Mouse (Mus musculus): ENCODE results near the gene Adam8.

The Adam8 gene

DNA sequence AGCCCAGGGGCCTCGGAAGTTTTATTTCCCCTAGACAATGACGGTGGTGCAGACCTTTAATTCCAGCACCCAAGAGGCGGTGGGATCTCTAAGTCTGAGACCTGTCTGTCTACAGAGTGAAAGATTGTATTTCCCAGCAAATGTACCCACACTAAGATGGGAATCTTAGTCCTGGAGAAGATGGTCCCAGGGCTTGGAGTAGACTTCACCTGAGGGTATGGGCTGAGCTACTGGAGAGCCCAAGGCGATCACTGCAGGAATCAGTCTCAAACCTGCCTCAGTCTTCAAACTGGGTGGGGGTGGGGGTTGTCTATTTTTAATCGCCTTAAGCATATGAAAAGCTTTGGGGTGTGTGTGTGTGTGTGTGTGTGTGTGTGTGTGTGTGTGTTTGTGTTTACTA is 46.3 kb downstream of the Adam8 start:
- DNase-seq (ENCODE audit: low read depth, low spot score) = no peak

DNA sequence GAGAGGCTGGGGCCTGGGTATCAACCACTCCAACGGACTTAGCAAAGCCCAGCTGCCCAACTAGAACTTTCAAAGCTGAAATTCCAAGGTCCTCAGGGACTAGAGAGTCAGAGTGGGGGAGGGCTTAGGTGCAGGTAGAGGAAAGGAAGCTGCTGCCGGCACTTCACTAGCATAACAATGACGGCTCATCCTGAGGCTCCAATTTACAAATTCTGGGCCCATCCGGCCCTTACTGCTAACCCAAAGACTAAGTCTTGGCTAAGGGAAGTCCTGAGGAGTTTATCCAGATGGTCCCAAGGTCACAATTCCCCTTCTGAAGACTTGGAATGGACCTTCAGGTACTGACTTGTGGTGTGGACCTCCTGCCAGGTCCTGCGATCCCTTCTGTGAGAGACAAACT is 46.8 kb downstream of the Adam8 start:
- no peak for DNase-seq (ENCODE audit: low read depth, low spot score)

DNA sequence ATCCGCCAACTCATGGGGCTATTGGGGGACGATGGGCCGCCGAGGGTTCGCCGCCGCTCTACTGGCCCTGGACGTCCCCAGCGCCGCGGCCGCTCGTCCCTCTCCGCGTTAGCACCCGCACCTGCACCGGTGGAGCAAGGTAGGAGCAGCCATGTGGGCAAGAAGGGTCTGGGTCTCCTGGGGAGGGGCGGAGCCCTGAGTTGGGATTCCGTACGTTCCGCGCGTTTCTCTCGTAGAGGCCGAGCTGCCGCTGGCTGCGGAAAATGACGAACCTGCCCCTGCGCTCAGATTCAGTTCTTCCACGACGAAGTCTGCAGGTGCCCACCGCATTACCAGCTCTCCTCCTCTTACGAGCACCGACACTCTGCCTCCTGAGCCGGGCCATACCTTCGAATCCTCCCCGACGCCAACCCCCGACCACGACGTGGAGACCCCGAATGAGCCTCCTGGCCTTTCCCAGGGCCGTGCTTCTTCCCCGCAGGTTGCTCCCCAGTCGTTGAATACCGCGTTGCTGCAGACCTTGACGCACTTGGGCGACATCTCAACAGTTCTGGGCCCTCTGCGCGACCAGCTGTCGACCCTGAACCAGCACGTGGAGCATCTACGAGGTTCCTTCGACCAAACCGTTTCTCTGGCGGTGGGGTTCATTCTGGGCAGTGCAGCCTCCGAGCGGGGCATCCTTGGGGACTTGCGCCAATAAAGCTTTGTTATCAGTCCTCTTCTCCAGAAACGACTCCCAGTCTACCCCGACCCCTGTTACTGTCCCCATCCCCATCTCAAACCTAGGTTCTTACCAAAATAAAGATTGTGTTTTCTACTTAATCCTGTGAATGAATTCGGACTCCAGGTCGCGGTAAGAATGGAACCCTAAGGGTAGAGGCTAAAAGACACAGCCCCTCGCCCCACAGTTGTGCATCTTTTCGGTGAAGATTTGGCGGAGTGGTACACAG is 47.8 kb downstream of the Adam8 start:
- DNase-seq (ENCODE audit: low read depth, low spot score) = no peak

DNA sequence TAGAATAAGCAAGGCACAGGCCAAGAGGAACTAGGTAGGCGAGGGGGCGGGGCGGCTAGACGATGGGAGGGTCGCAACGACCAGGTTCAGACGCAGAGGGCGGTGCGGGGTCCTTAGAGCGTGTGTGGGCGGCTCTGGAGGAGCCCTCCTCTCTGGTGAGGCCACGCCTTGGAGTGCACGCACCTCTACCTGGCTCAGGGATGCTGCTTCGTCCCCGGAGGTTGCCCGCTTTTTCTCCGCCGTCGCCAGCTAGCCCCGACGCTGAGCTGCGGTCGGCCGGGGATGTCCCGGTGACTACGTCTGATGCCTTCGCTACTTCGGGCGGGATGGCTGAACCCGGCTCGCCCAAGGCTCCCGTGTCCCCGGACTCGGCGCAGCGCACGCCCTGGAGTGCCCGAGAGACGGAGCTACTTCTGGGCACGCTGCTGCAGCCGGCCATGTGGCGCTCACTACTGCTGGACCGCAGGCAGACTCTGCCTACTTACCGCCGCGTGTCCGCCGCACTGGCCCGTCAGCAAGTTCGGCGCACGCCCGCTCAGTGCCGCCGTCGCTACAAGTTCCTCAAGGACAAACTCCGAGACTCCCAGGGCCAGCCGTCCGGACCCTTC is 48.6 kb downstream of the Adam8 start, which contains the start of gene Utf1:
Gene Utf1, plus strand, starts transcription at position 116 of the 608 bp plus-strand sequence.
- DNase-seq (ENCODE audit: low read depth, low spot score) = peak; percentile 87

DNA sequence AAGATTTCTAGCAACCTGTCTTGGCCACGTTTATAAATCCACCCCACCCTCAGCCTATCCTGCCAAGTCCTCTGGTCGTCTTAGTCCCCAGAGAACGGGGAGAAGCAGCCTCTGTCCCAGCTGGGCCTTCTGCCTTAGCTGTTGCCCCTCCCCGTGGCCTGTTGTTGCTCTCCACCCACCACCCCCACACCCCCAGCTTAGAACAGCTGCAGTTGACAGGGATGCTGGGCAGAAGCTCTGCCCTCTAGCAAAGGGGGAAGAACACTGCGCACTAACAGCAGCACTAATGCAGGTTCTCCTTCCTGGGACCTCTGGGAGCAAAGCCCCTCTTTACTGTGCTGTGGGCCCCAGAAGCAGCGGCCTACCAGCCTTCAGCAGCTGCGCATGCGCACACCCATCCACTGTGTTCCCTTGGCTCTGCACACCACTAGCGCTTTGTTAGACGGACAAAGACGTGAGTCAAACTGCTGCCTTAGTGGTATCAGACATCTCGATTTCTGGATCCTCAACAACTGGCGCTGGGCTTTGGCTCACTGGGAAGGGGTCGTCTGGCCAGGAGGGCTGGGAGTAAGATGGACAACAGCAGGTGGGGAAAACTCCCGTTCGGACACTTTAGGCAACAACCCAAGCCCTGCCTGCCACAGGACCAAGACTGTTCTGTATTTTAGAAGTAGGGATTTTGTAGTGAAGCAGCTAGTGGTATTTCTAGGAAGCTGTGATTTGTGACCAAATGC is 51.7 kb downstream of the Adam8 start:
- no peak for DNase-seq (ENCODE audit: low read depth, low spot score)

DNA sequence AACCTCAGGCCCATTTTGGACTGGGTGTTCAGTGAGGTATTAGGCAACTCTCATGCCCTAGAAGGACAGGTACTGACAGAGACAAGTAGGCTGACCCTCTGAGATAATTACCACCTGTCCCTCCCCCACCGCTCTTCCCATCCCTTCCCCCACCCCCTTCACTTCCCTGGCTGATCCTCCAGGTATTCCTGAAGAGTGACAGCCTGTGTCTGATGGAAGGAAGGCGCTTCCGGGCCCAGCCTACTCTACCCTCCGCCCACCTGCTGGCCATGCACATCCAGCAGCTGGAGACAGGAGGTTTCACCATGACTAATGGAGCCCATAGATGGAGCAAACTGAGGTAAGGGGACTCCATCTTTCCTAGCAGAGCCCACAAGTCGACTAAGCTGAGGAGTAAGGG is 54.6 kb downstream of the Adam8 start:
- no peak for DNase-seq (ENCODE audit: low read depth, low spot score)

DNA sequence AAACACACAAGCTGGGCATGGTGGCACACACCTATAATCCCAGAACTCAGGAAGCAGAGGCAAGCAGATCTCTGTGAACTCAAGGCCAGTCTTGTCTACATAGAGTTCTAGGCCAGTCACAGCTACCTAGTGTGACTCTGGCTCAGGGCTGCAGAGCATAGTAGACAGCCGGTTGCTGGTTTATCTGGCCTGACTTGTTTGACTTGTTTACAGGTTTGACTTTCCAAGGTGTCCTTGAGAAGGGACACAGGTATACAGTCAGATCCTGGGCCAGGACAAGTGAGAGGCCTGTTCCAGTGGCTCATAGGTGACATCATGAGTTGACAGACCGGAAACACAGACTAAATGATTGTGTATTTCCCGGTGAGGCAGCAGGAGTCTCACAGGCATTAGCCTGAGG is 55.2 kb downstream of the Adam8 start:
- no peak for DNase-seq (ENCODE audit: low read depth, low spot score)

DNA sequence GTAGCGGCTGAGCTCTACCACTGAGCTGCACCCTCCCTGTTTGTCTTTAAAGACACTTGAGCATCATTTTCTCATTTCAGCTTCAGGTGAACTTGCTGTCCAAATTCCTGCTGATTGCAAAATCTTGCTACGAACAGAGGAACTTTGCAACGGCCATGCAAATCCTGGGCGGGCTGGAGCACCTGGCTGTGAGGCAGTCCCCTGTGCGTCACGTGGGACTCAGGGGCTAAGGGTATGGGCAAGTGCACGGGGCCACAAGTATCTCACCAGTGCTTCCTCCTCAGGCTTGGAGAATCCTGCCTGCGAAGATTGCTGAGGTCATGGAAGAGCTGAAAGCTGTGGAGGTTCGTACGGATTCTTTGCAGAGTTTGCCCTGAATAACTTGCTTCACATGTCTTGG is 55.7 kb downstream of the Adam8 start:
- no peak for DNase-seq (ENCODE audit: low read depth, low spot score)

DNA sequence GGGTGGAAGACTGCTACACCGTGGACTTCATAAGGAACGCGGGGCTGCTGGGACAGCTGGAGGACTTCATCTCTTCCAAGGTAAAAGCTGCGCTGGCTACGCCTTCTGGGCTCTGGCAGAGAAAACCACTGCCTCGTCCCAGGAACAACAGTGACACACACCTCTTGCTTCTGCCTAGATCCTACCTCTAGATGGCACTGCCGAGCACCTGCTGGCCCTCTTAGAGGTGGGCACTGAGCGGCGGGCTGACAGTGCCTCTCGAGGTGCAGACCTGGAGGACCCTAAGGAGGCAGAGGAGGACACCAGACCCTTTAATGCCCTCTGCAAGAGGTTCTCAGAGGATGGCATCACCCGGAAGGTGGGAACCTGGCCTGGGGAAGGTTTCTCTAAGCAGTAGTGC is 61.6 kb downstream of the Adam8 start:
- no peak for DNase-seq (ENCODE audit: low read depth, low spot score)
